Mouse (Mus musculus) neural tube, embryonic 11.5 days (tissue): ENCODE data around the gene Ppp1r14c. TPM values are rescaled to one million over a fixed set of nuclear protein-coding genes. Genes with fewer than 3 reads are reported as not detected.

Experiments
- ATAC-seq: fragments of 200-750 bp; cut with Nextera tagmentation; 2 replicates; pipeline ENCODE4 v1.8.0; 2017; ENCODE audit warnings: moderate number of reproducible peaks, mild to moderate bottlenecking, moderate TSS enrichment, moderate library complexity; ENCODE audit not compliant: insufficient read depth, low FRiP score, low TSS enrichment
- DNase-seq: peaks from one replicate; pipeline ENCODE4 v3.0.0-alpha.2; 2015; ENCODE audit warnings: low spot score
- H3K27ac ChIP-seq: fragments of 300-500 bp; sonication (generic); 2 replicates; pipeline ENCODE4 v1.5.1; 2014; ENCODE audit warnings: low read depth, mild to moderate bottlenecking, low read length
- H3K27me3 ChIP-seq: fragments of 300-500 bp; sonication (generic); 2 replicates; pipeline ENCODE4 v1.6.1; 2014; ENCODE audit warnings: mild to moderate bottlenecking, low read length, mixed read lengths; ENCODE audit not compliant: control insufficient read depth, insufficient read depth
- H3K36me3 ChIP-seq: fragments of 300-500 bp; sonication (generic); 2 replicates; pipeline ENCODE4 v1.6.1; 2014; ENCODE audit warnings: mild to moderate bottlenecking, low read length, moderate library complexity, mixed read lengths; ENCODE audit not compliant: control insufficient read depth, insufficient read depth
- H3K4me1 ChIP-seq: fragments of 300-500 bp; sonication (generic); 2 replicates; pipeline ENCODE4 v1.6.1; 2014; ENCODE audit warnings: low read length, mixed read lengths; ENCODE audit not compliant: control insufficient read depth, insufficient read depth
- H3K4me2 ChIP-seq: fragments of 300-500 bp; sonication (generic); 2 replicates; pipeline ENCODE4 v1.6.1; 2014; ENCODE audit warnings: low read depth, mild to moderate bottlenecking, moderate library complexity
- H3K4me3 ChIP-seq: fragments of 300-500 bp; sonication (generic); 2 replicates; pipeline ENCODE4 v1.5.1; 2014; ENCODE audit warnings: low read depth, low read length
- H3K9ac ChIP-seq: fragments of 300-500 bp; sonication (generic); 2 replicates; pipeline ENCODE4 v1.6.1; 2014; ENCODE audit warnings: mild to moderate bottlenecking, low read length
- H3K9me3 ChIP-seq: fragments of 300-500 bp; sonication (generic); 2 replicates; pipeline ENCODE4 v1.6.1; 2016; ENCODE audit warnings: low read length; ENCODE audit not compliant: control insufficient read depth
- WGBS: fragments of 180-500 bp; shearing (Covaris S2); extraction: QIAGEN DNeasy Blood & Tissue Kit; methylation state at CpG from one replicate; pipeline ENCODE4 v1.1.7; 2014; 5-methylcytosine and 5-hydroxymethylcytosine counted together
- polyA plus RNA-seq: library from polyadenylated mRNA; unstranded; fragments of >200 nt; fragmentation: Nextera tagmentation; extraction: Ambion mirVana; gene quantifications from 2 replicates; pipeline ENCODE4 v1.2.1, GENCODE M21; 2014

Ppp1r14c gene
- 17.0 and 17.3 TPM in 2 replicates for polyA plus RNA-seq

DNA sequence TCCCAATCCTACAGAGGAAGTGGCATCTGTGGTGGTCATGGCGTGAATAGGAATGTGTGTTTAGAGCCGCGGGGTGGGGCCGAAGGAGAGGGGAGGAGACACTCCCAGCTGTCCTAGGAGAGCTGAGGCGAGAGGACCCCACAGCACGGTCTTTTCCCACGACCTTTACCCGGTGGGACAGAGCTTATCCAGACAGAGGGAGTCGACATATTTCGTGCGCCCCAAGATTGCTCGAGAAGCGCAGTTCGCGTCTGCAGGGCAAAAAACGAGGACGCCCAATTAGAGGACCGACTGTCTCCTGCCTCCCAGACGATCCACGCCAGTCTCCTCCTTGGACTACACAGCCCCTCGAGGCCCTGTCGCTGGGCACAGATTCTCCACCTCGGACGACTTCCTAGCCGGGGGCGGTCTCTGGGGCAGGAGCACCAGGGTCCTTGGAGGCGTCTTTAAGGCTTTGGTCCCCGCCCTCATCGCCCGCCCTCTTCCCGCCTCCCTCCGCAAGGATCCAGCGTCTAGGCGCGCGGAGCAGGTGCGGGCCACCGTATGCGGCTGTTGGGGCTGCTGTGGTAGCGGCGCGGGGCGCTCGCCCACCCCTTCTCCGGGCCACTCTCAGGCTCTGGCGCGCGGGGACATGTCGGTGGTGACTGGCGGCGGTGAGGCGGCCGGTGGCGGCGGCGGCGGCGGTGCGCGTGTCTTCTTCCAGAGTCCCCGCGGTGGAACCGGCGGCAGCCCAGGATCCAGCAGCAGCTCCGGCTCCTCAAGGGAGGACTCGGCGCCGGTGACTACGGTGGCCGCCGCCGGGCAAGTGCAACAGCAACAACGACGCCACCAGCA, at the start of gene Ppp1r14c:
Gene Ppp1r14c (plus strand): TSS at position 22 of the 834 bp plus-strand sequence.
- DNase-seq (peak; percentile 68), ATAC-seq (peak; percentile 79)
- peak within 1 kb of the TSS; percentile 62 for H3K4me3 ChIP-seq
- H3K27me3 ChIP-seq: no peaks in the 10 kb centered on the region
- WGBS: under 1% methylated on average over 58 of the region's 74 CpGs
- H3K27ac ChIP-seq: peak within 1 kb of the TSS; percentile 49; the same call in 1 of the 2 replicates
- H3K4me2 ChIP-seq: peak within 1 kb of the TSS; percentile 92
- H3K4me1 ChIP-seq: peaks cover 5% of the 10 kb centered on the region; the same call in 1 of the 2 replicates
- H3K36me3 ChIP-seq: no peaks in the 10 kb centered on the region
- H3K9me3 ChIP-seq: no peaks in the 10 kb centered on the region
- peak within 1 kb of the TSS; percentile 63 for H3K9ac ChIP-seq

DNA sequence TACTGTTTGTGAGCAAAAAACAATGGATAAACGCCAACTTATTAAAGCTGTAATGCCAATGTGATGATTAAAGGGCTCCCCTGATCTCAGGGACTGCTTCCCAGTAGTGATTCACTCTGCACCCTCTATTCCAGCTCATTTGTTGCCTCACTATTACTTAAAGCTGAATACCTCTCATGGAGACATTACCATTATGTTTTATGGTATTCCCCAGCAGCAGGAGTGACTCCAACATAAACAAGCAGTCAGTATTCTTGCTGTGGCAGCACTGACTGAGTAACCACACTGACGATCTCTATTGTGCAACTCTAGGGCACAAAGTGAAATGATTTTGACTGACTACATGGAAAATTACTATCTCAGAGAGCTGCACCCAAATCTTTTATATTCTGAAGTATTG, 44.5 kb upstream of the Ppp1r14c start:
- Histone ChIP-seq H3K27ac (no peak overlapping the region), H3K9ac (no peak overlapping the region), H3K4me2 (no peak overlapping the region), H3K9me3 (0 out of 2 replicates have a peak, but pooled peaks cover 5% of the 10 kb centered on the region), H3K4me1 (no peaks in the 10 kb centered on the region), H3K4me3 (no peak overlapping the region), H3K27me3 (no peaks in the 10 kb centered on the region), H3K36me3 (no peaks in the 10 kb centered on the region)
- DNase-seq (no peak), ATAC-seq (no peak)
- 88% methylated on average over 2 of the region's 2 CpGs for WGBS

DNA sequence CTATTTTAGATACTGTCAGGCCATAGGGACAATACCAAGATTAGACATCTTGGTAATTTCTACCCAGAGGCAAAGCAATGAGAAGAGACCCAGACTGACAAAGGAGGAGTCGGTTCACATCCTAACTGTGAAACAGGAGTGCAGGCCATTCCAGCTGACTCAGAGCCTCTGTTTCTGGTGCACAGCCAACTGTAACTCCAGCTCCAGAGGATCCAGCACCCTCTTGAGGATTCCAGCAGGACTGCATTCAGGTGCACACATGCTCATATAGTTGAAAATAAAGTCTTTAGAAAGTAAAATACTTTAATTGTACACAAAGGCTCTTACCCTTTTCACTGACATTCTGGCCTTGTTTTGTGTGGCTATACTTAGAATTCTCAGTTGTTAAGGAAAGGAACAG, 40.4 kb upstream of the Ppp1r14c start:
- ATAC-seq (no peak), DNase-seq (no peak)
- no peak overlapping the region for H3K4me2 ChIP-seq
- no peaks in the 10 kb centered on the region for H3K27me3 ChIP-seq
- H3K27ac ChIP-seq: no peak overlapping the region
- H3K4me3 ChIP-seq: no peak overlapping the region
- no peaks in the 10 kb centered on the region for H3K4me1 ChIP-seq
- H3K9me3 ChIP-seq: 0 out of 2 replicates have a peak, but pooled peaks cover 5% of the 10 kb centered on the region
- no peak overlapping the region for H3K9ac ChIP-seq
- no peaks in the 10 kb centered on the region for H3K36me3 ChIP-seq
- 94% methylated on average over 1 of the region's 1 CpGs for WGBS

DNA sequence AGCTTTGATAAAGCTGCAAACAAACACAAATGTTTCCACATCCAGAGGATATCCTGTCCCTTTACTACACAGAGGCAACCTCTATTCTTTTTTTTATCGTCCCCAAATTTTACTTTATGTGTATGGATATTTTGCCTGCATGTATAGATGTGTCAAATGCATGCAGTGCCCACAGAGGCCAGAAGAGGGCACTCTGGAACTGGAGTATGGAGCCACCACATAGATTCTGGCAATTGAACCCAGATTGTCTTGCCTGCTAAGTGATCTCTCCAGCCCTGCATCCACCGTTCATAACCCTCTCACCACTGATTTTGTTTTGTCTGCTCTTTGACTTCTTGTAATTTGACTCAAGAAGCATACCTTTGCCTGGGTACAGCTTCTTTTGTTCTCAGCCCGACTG, 33.0 kb upstream of the Ppp1r14c start:
- Histone ChIP-seq H3K9ac (no peak overlapping the region), H3K9me3 (no peaks in the 10 kb centered on the region), H3K27me3 (no peaks in the 10 kb centered on the region), H3K27ac (no peak overlapping the region), H3K4me3 (no peak overlapping the region), H3K36me3 (no peaks in the 10 kb centered on the region), H3K4me1 (no peaks in the 10 kb centered on the region), H3K4me2 (no peak overlapping the region)
- ATAC-seq: no peak
- WGBS: 31% methylated on average over 3 of the region's 3 CpGs
- DNase-seq: peak; percentile 79

DNA sequence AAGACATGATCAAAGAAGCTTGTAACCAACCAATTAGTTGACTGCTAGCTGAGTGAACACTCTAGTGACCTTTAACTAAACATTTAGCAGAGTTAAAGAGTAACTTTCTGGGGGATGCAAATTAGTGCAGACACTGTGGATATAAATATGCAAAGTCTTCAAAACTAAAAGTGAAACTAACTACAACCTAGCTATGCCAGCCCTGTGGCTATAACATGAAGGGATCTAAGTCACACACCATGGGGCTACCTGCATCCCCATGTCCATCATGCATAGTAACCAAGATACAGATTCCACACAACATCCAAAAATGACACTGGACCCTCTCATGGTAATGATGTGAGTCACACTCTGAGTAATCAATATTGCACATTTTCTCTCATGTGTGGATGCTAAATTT, 31.3 kb upstream of the Ppp1r14c start:
- Histone ChIP-seq H3K4me2 (no peak overlapping the region), H3K27me3 (no peaks in the 10 kb centered on the region), H3K36me3 (no peaks in the 10 kb centered on the region), H3K9ac (no peak overlapping the region), H3K4me1 (no peaks in the 10 kb centered on the region), H3K4me3 (no peak overlapping the region), H3K27ac (no peak overlapping the region), H3K9me3 (no peaks in the 10 kb centered on the region)
- no peak for DNase-seq
- no peak for ATAC-seq

DNA sequence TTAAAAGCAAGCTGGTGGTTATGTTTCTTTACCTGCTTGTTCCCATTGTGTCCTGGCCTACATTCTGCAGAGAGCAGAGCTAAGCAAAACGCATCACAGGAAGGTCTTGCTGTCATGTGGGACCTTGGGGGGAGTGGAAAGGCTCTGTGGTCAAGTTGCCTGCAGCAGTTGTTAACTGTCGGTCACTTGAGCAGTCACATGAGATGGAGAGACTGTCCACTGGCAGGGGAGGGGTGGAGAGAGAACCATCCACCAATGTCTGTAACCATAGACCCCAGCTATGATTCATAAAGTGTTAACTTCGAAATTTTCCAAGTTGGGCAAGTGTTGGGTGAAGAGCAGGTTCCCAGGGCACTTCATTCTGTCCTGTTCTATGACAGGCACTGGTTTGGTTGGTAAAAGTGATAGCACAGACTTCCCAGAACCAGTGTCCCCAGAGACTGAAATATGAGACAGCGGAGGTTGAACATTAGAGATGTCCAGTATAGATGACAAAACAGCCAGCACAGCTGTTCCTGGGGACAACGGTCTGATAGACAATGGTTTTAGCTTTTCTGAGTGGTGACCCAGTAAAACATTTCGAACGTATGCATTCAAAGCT, 29.0 kb upstream of the Ppp1r14c start:
- Histone ChIP-seq H3K9ac (no peak overlapping the region), H3K4me2 (no peak overlapping the region), H3K27ac (no peak overlapping the region), H3K27me3 (no peaks in the 10 kb centered on the region), H3K4me3 (no peak overlapping the region), H3K4me1 (no peaks in the 10 kb centered on the region), H3K36me3 (no peaks in the 10 kb centered on the region), H3K9me3 (no peaks in the 10 kb centered on the region)
- WGBS: 72% methylated on average over 7 of the region's 7 CpGs
- DNase-seq: no peak
- no peak for ATAC-seq

DNA sequence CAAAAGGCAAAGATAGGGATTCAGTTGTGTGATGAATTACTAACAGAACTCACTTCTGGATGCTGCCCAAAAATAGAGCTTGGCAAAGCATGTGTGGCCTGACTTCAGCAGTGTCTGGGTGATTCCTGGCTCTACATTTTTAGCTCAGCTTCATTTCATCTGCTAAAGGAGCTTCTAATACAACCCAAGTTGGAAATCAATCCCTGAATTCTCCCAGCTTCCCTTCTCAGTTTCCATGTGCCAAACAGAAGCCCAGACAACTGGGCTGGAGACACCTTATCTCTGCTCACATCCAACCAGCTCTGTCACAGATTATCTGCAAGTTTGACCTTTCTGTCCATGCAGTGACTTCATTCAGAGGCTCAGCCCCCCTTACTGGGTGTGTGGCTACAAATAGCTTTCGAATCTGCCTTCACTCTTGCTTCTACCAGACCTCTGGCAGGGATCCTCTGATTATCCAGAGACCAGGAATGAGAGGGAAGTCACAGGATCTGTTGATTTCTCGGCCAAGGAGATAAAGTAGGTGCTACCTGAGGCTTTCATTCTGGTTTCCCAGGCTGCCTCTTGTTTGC, 28.4 kb upstream of the Ppp1r14c start:
- Histone ChIP-seq H3K27ac (no peak overlapping the region), H3K9ac (no peak overlapping the region), H3K4me1 (no peaks in the 10 kb centered on the region), H3K9me3 (no peaks in the 10 kb centered on the region), H3K27me3 (no peaks in the 10 kb centered on the region), H3K4me2 (no peak overlapping the region), H3K36me3 (no peaks in the 10 kb centered on the region), H3K4me3 (no peak overlapping the region)
- 71% methylated on average over 2 of the region's 2 CpGs for WGBS
- no peak for ATAC-seq
- no peak for DNase-seq

DNA sequence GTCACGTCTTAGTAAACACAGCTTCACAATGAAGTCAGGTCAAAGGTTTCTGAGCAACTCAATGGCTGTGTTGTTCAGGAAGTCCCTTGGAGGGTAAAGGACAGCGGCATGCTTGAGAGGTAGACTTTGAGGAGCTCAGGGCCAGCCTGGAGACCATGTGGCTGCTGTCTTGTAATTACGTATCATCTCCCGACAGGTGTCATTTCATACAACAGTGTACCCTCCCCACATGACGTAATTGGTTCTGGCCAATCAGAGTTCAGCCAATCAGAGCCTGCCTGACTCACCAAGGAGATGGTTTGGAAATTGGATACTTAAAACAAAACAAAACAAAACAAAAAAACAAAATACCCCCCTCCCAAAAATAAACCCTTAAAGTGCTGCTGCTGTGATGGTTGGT, 20.2 kb upstream of the Ppp1r14c start:
- no peaks in the 10 kb centered on the region for H3K9me3 ChIP-seq
- ATAC-seq (no peak), DNase-seq (no peak)
- no peaks in the 10 kb centered on the region for H3K27me3 ChIP-seq
- H3K36me3 ChIP-seq: no peaks in the 10 kb centered on the region
- no peak overlapping the region for H3K9ac ChIP-seq
- WGBS: 53% methylated on average over 5 of the region's 5 CpGs
- H3K4me3 ChIP-seq: no peak overlapping the region
- H3K4me2 ChIP-seq: no peak overlapping the region
- no peak overlapping the region for H3K27ac ChIP-seq
- H3K4me1 ChIP-seq: no peaks in the 10 kb centered on the region
